Mouse (Mus musculus) megakaryocyte, adult 5-6 weeks (primary cell): ENCODE measurements around the gene Tmem151a. TPM values are rescaled to one million over a fixed set of nuclear protein-coding genes. Genes with fewer than 3 reads are reported as not detected.

Experiments
- ATAC-seq: 2 replicates; pipeline ENCODE4 v1.8.0; 2016; ENCODE audit warnings: mild to moderate bottlenecking, inconsistent platforms; ENCODE audit not compliant: poor library complexity, severe bottlenecking
- total RNA-seq, 2 experiments: library from RNA; stranded (forward) in 1 of 2; stranded (reverse) in 1 of 2; fragments of 153-499, 151-499 nt in 1 of 2; fragments of 221-1000, 200-1000 nt in 1 of 2; gene quantifications; 2 replicates each; pipeline versions ENCODE4 v1.2.3 to v1.2.4; 2015 to 2017

The Tmem151a gene
- total RNA-seq, 2 experiments from 2014 or later = not detected

DNA sequence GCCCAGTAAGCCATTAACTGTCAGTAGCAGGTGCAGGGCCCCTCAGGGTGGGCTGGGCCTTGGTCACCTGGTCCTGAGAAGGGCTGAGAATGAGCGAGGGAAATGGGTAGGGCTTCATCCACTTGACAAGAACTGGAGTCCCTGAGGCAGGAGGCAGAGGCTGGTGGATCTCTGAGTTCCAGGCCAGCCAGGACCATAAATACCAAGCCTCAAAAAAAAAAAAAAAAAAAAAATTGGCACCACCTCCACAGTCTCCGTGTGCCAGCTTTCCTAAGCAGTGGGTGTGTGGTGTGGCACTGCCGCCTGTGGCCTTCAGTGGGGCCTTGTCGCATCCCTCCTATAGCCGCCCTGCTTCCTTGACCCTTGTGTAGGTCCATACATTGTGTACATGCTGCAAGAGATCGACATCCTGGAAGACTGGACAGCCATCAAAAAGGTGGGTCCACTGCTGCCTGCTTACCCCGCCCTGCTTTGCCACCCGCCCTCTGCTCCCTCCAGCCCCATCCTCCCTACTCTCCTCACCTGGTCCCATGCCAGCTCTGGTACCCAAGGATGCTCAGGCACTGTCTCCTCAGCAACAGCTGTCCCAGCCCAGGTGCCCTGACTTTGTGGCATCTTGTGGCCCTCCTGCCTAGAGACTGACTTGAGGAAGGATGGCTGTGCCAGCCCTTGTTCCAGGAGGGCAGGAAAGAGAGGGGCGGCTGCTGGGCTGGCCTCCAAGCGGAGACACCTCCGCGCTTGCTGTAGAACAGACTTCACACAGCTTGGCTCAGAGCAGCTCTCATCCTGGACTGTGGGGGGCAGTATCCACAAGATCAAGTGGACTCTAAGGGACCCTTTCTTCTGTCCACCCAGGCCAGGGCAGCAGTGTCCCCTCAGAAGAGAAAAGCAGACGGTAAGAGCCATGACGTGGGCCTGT lies 36.9 kb downstream of the Tmem151a start:
- no peak for ATAC-seq

DNA sequence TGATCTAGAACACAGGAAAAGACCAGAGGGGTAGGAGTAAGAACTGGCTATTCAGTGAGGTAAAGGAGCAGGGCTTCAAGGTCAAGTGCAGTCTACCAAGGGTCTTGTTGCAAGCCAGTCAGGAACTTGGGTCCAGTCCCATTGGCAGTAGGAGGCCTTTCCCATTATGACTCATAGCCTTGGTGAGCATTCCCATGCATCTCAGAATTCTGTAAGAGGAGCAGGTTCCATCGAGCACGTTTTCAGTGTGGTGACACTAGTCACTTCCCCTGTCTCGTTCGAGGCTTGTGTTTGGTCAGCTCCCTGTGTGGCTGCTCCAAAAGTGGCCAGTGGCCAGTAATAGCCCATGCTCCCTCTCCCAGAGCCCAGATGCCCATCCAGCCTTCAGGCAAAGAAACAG lies 39.8 kb downstream of the Tmem151a start:
- no peak for ATAC-seq

DNA sequence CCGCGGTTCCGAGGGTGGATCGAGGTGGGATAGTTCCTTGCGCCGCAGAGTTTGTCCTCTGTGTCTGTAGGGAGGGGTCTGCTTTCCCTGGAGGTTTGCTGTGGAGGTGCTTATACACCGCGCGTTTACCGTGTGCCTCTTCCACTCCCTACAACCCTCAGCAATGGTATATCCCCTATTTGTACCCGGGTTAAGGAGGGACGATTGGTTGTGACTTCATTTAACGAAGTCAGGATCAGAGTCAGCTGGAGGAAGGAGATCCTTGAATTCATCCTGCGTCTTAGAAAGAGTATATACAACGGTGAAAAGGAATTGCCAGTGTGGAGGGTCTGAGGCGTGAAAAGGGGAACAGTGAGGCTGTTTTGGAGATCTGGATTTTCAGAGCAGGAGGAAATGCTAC lies 43.7 kb downstream of the Tmem151a start:
- peak; percentile 4; the same call in 1 of the 2 replicates for ATAC-seq

DNA sequence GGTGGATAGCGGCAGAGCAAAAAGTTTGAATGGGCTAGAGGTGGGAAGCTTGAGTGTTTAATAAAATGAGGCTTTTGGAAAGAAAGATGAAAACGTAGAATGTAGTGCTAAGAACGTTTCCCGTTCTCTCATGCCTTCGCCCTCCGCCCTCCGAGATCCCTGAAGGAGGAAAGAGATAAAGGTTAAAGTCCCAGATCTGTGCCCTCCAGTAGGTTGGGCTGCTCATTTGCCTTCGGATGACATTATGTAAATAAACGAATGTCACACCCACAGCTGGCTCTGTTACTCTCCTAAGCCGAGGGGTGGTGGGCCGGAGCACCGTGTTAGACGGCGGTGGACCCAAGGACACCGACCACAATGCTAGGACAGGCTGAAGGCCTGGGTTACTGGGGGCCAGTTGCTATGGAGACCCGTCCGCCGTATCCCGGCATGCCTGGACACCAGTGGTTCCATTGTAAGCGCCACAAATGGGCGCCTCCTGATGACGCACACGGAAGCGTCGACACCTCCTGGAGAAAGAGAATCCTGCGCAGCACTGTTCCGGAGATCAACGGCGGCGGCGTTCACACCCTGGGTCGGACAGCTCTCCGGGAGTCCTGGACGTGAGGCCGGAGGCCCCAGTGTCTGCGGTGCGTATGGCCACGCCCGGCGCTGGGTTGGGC lies 44.3 kb downstream of the Tmem151a start, which contains the start of gene Brms1:
Gene Brms1 (plus strand): TSS at position 493 of the 662 bp plus-strand sequence.
- ATAC-seq = peak; percentile 85

DNA sequence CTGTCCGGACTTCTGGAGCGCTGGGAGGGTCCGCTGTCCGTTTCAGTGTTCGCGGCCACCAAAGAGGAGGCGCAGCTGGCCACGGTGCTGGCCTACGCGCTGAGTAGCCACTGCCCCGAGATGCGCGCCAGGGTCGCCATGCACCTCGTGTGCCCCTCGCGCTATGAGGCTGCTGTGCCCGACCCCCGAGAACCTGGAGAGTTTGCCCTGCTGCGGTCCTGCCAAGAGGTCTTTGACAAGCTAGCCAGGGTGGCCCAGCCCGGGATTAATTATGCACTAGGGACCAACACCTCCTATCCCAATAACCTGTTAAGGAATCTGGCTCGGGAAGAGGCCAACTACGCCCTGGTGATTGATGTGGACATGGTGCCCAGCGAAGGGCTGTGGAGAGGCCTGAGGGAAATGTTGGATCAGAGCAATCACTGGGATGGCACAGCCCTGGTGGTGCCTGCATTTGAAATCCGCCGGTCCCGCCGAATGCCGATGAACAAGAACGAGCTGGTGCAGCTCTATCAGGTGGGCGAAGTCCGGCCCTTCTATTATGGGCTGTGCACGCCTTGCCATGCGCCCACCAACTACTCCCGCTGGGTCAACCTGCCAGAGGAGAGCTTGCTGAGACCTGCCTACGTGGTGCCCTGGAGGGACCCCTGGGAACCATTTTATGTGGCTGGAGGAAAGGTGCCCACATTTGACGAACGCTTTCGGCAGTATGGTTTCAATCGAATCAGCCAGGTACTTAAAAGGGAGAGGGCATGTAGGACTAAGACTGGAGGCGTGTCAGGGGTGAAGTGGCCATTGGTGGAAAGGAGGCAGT lies 45.8 kb downstream of the Tmem151a start:
- ATAC-seq = no peak

DNA sequence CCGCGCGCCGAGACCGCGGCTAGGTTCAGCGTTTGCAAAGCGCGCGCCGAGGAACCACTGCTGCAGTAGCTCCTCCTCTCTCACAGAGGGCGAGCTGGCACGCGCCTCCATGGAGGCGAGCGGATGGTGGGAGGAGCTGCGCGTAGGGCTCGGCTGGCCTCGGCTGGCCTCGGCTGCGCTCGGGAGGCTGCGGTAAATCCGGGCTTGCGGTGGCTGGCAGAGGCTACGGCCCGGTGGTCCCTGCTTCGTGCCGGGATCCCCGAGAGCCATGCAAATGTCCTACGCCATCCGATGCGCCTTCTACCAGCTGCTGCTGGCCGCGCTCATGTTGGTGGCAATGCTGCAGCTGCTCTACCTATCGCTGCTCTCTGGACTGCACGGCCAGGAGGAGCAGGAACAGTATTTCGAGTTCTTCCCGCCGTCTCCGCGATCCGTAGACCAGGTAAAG lies 46.6 kb downstream of the Tmem151a start, which contains the start of the genes B4gat1 and AC124502.3:
Gene B4gat1 (plus strand): TSS at position 118 of the 448 bp plus-strand sequence.
Gene AC124502.3 (plus strand): TSS at position 183 of the 448 bp plus-strand sequence.
- ATAC-seq = peak; percentile 91

DNA sequence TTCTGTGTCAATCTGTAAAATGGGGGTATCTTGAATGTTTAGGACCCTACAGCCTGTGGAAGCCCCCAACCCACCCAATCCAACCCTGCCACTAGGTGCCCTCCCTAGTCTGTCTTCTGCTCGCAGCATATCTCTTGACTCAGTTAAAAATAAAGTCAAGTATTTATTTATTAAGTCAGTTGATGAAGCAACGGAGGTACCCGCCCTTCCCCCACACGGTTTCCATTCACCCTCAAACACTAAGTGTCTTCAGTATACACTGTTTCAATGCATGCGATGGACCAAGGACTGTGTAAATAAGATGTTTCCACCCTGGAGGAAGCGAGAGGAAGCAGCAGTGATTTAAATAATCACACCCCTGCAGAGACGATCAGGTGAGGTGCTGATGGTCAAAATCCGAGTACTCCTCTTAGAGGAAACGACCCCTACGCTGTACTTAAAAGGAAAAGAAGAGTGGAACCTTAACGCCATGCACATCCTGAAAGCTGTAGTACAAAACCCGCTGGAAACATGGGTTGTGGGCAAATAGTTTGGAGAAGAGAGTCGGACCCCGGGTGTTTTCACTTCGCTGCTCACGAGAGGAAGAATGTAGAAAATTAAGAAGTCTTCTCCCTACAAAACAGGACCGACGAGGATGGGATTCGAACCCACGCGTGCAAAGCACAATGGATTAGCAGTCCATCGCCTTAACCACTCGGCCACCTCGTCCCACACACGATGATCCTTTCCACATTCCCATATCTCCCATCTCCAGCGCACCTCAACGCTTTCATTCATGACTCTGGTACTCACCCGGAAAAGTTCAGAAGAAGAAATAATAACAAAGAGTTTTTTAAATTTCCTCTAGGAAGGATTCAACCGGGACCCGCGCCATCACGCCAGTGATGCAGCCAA lies 47.4 kb downstream of the Tmem151a start:
- no peak for ATAC-seq

DNA sequence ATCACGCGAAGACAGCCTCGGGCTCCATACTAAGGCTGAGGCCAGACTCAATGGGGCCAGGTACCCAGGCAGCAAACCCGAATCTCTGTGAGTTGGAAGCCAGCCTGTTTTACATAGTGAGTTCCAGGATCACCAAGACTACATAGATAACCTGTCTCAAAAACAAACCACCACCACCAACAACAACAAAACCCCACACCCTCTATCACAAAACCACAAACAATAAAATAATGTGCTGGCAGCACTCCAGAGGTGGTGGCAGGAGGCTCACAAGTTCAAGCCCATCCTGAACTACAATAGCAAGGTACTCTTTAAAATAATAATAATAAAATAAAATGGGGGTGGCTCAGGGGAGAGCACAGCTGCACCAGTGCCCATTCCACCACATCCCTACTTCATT lies 48.8 kb downstream of the Tmem151a start:
- ATAC-seq = no peak

DNA sequence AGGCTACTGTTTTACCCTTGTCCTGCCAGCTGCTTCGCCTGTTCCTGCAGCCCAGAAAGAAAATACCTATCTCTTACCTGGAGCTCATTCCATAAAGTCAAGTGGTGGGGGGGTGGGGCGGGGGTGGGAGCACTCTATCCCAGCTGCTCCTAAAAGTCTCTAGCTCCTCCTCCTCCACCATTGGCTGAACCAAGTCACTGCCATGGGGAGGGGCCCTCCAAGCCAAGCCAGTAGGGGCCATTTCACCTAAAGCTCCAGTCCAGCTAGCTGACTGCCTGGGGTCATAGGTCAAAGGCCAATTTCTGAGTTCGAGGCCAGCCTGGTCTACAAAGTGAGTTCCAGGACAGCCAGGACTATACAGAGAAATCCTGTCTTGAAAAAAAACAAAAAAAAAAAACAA lies 52.6 kb downstream of the Tmem151a start:
- no peak for ATAC-seq

DNA sequence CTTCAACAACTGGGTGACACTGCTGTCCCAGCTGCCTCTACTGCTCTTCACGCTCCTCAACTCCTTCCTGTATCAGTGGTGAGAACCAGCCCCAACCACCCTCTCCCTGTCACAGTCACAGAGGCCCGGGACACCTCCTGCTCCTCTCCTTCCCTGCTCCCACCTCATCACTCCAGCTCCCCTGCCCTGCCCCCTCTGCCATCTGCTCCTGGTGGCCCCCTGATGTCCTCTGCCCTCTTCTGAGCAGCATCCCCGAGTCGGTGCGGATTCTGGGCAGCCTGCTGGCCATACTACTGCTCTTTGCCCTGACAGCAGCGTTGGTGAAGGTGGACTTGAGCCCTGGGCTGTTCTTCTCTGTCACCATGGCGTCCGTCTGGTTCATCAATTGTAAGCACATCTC lies 59.2 kb downstream of the Tmem151a start:
- ATAC-seq = no peak

DNA sequence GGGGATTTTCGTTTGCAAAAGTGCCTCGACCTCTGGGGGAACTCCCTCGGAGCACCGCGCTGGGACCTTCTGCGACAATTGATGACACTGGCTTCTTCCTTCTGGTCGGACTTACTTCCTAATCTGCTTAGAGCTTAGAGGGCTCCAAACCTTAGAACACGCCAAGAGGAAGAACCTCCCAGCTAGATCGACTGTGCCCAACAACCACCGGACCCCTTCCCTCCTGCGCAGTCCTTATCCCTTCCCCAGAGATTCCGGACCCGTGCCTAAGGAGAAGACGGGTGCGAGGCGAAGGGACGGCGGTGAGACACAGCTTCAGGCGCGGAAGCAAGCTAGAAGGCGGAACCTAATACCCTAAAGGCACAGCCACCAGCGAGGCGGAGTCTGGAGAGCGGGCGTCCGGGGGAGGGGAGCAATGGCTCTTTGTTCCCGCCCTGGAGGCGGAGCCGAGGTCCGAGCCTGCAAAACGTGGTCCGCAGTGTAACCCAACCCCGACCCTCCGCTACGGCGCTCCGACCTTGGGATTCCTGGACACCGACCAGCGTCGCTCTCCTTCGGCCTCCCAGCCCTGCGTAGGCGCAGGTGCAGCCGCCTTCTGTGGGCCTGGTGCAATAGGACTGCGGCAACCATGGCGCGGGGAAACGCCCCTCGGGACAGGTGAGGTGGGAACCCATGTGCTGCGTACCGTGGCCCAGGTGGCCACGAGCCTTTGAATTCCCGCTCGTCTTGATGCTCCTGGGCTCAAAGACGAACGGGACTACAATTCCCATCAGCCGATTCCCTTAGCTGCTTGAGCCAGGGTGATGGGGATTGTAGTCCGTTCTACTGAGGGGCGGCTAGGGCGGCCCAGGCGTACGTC lies 61.5 kb downstream of the Tmem151a start, which contains the start of gene Slc29a2:
Gene Slc29a2 (plus strand): TSS at position 240 of the 859 bp plus-strand sequence.
- peak; percentile 98 for ATAC-seq

DNA sequence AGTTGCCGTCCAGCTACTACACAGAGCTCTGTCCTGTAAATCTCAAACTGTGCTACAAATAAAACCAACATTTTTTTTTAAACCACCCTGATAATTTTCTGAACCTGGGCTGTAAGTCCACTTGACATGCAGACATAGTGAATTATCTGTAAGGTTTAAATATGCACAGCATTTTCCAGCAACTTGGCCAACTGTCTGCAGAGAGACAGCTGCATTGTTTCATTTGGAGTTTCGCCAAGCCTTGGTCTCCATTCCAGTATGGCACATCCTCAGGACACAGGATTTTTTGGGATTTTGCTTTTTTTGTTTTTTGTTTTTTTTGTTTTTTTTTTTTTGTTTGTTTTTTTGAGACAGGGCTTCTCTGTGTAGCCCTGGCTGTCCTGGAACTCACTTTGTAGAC lies 63.9 kb downstream of the Tmem151a start:
- ATAC-seq = no peak

Other genes with a start within 250 kb of the Tmem151a start
- 20.0 and 22.0 TPM in 2 replicates for gene Ccs, start 246.2 kb downstream of the Tmem151a start, total RNA-seq (2015)
- 24.1 and 26.6 TPM in 2 replicates for gene Ccs, start 246.2 kb downstream of the Tmem151a start, total RNA-seq (2017)
- not detected in 2 replicates for gene Ccdc87, start 246.2 kb downstream of the Tmem151a start, total RNA-seq (2015)
- not detected in 2 replicates for gene Ccdc87, start 246.2 kb downstream of the Tmem151a start, total RNA-seq (2017)
- 0.09 TPM in 1 of 2 replicates, not detected in the other for gene Ctsf, start 230.4 kb downstream of the Tmem151a start, total RNA-seq (2015)
- gene Ctsf, start 230.4 kb downstream of the Tmem151a start, total RNA-seq (2017) = 0.08 and 0.44 TPM in 2 replicates
- gene Actn3, start 207.6 kb downstream of the Tmem151a start, total RNA-seq (2015) = 0.14 and 0.25 TPM in 2 replicates
- gene Actn3, start 207.6 kb downstream of the Tmem151a start, total RNA-seq (2017) = 0.07 and 0.53 TPM in 2 replicates
- 5.3 and 5.8 TPM in 2 replicates for gene Zdhhc24, start 206.9 kb downstream of the Tmem151a start, total RNA-seq (2015)
- gene Zdhhc24, start 206.9 kb downstream of the Tmem151a start, total RNA-seq (2017) = 7.1 and 7.6 TPM in 2 replicates
- gene Bbs1, start 178.9 kb downstream of the Tmem151a start, total RNA-seq (2015) = 0.07 TPM in 1 of 2 replicates, not detected in the other
- 0.08 and 0.37 TPM in 2 replicates for gene Bbs1, start 178.9 kb downstream of the Tmem151a start, total RNA-seq (2017)
- 21.2 and 21.7 TPM in 2 replicates for gene Dpp3, start 157.2 kb downstream of the Tmem151a start, total RNA-seq (2015)
- gene Dpp3, start 157.2 kb downstream of the Tmem151a start, total RNA-seq (2017) = 36.1 and 44.4 TPM in 2 replicates
- gene Peli3, start 142.4 kb downstream of the Tmem151a start, total RNA-seq (2015) = 0.49 TPM in 1 of 2 replicates, not detected in the other
- gene Peli3, start 142.4 kb downstream of the Tmem151a start, total RNA-seq (2017) = 0.51 and 0.85 TPM in 2 replicates
- 13.4 and 15.9 TPM in 2 replicates for gene Mrpl11, start 123.4 kb downstream of the Tmem151a start, total RNA-seq (2015)
- 26.3 and 29.1 TPM in 2 replicates for gene Mrpl11, start 123.4 kb downstream of the Tmem151a start, total RNA-seq (2017)
- not detected in 2 replicates for gene Npas4, start 95.2 kb downstream of the Tmem151a start, total RNA-seq (2015)
- not detected in 2 replicates for gene Npas4, start 95.2 kb downstream of the Tmem151a start, total RNA-seq (2017)
- gene Slc29a2, start 61.7 kb downstream of the Tmem151a start, total RNA-seq (2015) = 0.31 and 1.0 TPM in 2 replicates
- gene Slc29a2, start 61.7 kb downstream of the Tmem151a start, total RNA-seq (2017) = 0.18 and 3.4 TPM in 2 replicates
- not detected in 2 replicates for gene B4gat1, start 46.7 kb downstream of the Tmem151a start, total RNA-seq (2015)
- 0.62 and 2.2 TPM in 2 replicates for gene B4gat1, start 46.7 kb downstream of the Tmem151a start, total RNA-seq (2017)
- 7.0 and 7.2 TPM in 2 replicates for gene AC124502.3, start 46.6 kb downstream of the Tmem151a start, total RNA-seq (2015)
- gene AC124502.3, start 46.6 kb downstream of the Tmem151a start, total RNA-seq (2017) = 3.5 and 4.6 TPM in 2 replicates
- gene Brms1, start 44.2 kb downstream of the Tmem151a start, total RNA-seq (2015) = 16.5 and 22.4 TPM in 2 replicates
- 28.5 and 30.4 TPM in 2 replicates for gene Brms1, start 44.2 kb downstream of the Tmem151a start, total RNA-seq (2017)
- gene Rin1, start 35.0 kb downstream of the Tmem151a start, total RNA-seq (2015) = 0.30 and 0.65 TPM in 2 replicates
- gene Rin1, start 35.0 kb downstream of the Tmem151a start, total RNA-seq (2017) = 0.15 and 0.98 TPM in 2 replicates
- gene Cd248, start 17.5 kb downstream of the Tmem151a start, total RNA-seq (2015) = 0.13 TPM in 1 of 2 replicates, not detected in the other
- gene Cd248, start 17.5 kb downstream of the Tmem151a start, total RNA-seq (2017) = not detected in 2 replicates
- gene Yif1a, start 3.0 kb upstream of the Tmem151a start, total RNA-seq (2015) = 30.6 and 33.4 TPM in 2 replicates
- gene Yif1a, start 3.0 kb upstream of the Tmem151a start, total RNA-seq (2017) = 8.5 and 14.1 TPM in 2 replicates
- gene Cnih2, start 13.0 kb upstream of the Tmem151a start, total RNA-seq (2015) = not detected in 2 replicates
- not detected in 2 replicates for gene Cnih2, start 13.0 kb upstream of the Tmem151a start, total RNA-seq (2017)
- 67.7 and 77.3 TPM in 2 replicates for gene Rab1b, start 21.5 kb upstream of the Tmem151a start, total RNA-seq (2015)
- gene Rab1b, start 21.5 kb upstream of the Tmem151a start, total RNA-seq (2017) = 120 and 127 TPM in 2 replicates
- gene Klc2, start 33.0 kb upstream of the Tmem151a start, total RNA-seq (2015) = 2.1 and 3.2 TPM in 2 replicates
- gene Klc2, start 33.0 kb upstream of the Tmem151a start, total RNA-seq (2017) = 2.1 and 4.6 TPM in 2 replicates
- gene Pacs1, start 187.6 kb upstream of the Tmem151a start, total RNA-seq (2015) = 45.4 and 45.7 TPM in 2 replicates
- gene Pacs1, start 187.6 kb upstream of the Tmem151a start, total RNA-seq (2017) = 14.2 and 25.4 TPM in 2 replicates
- 109 TPM in 2 replicates for gene Sf3b2, start 209.9 kb upstream of the Tmem151a start, total RNA-seq (2015)
- gene Sf3b2, start 209.9 kb upstream of the Tmem151a start, total RNA-seq (2017) = 240 and 249 TPM in 2 replicates
- gene Gal3st3, start 212.8 kb upstream of the Tmem151a start, total RNA-seq (2015) = not detected in 2 replicates
- not detected in 2 replicates for gene Gal3st3, start 212.8 kb upstream of the Tmem151a start, total RNA-seq (2017)